Mouse (Mus musculus): Measurements from ENCODE around the gene Chchd10.

Chchd10 gene

GRCm38 (mm10) chr10:75926396-75926795 lies 6.5 kb upstream of the Chchd10 start:
- no peak for DNase-seq

GRCm38 (mm10) chr10:75930304-75930703 lies 2.6 kb upstream of the Chchd10 start:
- no peak for DNase-seq

- DNase-seq = no peak
Observed at GRCm38 (mm10) chr10:75931311-75931710, 1.6 kb upstream of the Chchd10 start.

GRCm38 (mm10) chr10:75932081-75932678 lies 750 bp upstream of the Chchd10 start:
- DNase-seq = peak; percentile 44 to 50

- no peak for DNase-seq
Observed at GRCm38 (mm10) chr10:75934991-75935390, 2.1 kb downstream of the Chchd10 start.

- peak; percentile 90 to 94 for DNase-seq
Observed at GRCm38 (mm10) chr10:75935680-75936541, 3.0 kb downstream of the Chchd10 start, which contains the start of gene Mmp11. Mmp11 (minus strand) TSS chr10:75936496.

DNA sequence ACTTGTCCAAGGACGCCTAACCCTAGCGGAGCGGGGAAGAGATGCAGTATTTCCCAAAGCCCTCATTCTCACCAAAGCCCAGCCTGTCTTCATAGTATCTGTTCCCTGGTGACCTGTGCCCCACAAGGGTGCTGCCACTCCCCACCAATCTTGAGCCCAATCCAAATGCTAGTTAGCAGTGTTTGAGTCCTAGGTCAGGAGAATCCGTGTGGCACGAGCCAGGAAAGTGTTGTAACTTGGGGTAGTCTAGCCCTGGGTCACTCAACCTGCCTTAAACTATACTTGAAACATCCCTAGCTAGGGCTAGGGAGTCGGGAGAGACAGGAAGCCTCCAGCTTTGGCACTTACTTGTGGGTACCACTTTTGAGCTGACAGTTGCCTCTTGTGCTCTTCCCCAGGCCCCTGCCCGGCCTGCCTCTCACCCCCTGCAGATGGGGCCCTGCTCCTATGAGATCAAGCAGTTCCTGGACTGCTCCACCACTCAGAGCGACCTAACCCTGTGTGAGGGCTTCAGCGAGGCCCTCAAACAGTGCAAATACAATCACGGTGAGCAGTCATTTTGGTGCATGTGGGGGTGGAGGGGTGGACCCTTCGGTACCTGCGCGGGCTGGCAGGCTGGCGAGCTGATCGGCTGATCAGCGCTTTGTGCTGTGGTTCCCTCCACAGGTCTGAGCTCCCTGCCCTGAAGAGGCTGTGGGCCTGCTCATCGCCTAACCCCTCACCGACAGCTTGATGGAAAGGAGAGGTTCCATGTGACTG lies 4.2 kb downstream of the Chchd10 start:
- DNase-seq = peak; percentile 27 to 28

GRCm38 (mm10) chr10:75937851-75938643 lies 5.1 kb downstream of the Chchd10 start:
- DNase-seq = no peak

DNA sequence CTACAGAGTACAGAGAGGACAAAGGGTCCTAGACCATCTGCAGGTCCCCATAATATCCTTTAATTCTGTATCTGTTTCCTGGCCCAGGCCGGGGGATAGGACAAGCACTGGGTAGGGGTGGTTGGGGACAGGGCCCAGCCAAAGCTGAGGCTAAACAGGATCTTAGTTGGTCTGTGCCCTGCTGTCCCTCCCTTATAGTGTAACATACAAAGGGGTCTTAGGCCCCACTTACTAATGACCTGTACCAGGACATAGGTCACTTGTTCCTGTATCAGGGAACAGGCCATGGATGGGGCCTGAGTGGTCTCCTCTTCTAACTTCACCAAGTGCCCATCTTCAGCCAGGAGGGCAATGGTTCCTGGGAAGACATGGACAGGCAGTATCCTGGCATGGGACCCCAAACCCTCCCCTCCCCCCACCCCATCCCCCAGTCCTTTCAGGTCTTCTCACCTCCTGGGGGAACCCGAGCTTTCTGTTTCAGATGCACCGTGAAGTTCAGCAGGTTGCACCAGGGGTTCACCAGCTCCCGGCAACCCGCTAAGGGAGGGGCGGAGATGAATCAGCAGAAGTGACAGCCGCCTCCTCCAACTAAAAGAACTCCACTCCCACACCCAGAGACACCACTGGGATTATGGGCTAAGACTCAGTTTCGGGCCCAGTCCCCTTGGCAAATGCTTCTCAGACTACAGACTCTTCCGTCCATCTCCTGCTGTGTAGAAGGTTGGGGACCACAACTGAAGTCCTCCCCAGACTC lies 6.7 kb downstream of the Chchd10 start:
- DNase-seq = no peak

GRCm38 (mm10) chr10:75940520-75940919 lies 7.6 kb downstream of the Chchd10 start, which contains the start of gene Gm867:
Gm867 (minus strand) TSS chr10:75940672.
- DNase-seq = no peak

DNA sequence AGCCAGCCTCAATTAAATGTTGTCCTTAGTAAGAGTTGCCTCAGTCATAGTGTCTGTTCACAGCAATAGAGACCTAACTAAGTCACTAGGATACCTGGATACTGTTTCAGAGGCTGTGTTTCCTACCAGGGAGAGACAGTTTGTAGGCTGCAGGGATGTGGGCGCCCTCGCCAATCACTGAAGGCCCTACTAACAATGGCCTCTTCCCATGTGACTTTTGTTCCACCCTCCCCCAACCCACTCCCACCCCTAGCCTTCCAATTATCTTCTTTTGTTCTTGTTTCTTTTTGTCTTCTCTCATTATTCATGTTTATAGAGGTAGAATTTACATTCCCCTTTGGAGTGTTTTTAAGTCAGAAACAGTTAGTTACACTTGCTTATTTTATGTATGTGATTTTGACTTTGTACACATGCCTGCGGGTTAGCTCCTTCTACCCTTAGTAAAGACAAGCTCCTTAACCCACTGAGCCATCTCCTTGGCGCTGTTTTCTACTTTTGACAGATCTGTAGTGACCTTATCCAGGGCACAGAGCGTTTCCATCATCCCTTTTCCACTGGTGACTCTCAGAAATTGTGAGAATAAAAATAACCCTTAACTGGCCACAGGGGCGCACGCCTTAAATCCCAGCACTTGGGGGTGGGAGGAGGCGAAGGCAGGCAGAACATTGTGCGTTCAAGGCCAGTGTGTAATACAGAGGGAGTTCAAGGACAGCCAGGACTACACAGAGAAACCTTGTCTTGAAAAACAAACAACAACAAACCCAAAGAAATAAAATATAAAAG lies 8.3 kb downstream of the Chchd10 start:
- DNase-seq = no peak

DNA sequence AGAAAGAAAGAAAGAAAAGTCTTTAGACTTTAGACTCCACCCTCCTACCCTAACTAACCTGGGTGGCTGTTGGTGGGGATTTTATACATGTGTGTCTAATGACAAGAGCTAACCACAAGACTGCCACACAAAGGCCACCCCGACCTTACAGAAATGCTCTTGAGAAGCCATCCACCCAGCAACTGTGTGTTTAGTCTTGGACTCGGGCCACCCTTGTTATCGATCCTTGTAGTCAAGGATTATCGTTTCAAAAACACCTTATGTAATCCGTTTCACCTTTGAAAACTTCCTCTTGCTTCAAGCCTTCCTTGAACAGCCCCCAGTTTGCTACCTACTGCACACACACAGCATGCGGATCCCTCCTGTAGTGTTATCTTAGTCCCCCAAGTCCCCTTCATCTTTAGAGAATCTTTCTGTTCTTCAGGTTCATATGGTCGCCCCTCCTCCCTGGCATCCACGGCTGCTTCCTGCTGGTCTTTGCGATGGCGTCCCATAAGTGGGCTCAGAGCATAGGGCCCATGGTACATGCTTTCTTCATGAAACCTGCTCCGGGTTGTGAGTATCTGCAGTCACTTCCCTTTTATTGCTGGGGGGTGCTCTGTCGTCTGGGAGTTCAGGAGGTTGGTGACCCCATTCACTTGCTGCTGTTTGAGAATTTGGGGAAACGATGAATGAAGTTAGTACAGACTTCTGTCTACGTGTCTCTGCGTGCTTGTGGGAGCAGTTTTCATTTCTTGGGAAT lies 10.0 kb downstream of the Chchd10 start, which contains the start of gene Vpreb3:
Vpreb3 (plus strand) TSS at position 322 of the 742 bp plus-strand sequence.
- no peak for DNase-seq

- DNase-seq = no peak
Observed at GRCm38 (mm10) chr10:75944066-75944772, 11.3 kb downstream of the Chchd10 start.

DNA sequence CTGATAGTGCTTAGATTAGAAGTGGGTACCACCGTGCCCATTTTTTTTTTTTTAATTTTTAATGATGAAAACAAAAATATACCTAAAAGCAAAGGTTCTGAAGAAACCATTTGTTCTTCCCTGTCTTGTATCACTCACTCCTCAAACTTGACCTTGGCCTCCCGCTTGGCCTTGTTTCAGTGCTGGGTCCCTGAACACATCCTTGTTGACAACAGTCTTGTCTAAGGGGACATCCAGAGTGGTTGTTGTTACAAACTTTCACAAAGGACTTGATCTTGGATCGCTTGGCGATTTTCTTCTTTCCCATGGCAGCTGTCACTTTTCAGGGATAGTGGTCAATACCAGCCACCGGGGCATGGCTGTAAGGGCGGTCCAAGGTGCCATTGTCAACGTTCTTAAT lies 12.3 kb downstream of the Chchd10 start:
- DNase-seq = no peak

DNA sequence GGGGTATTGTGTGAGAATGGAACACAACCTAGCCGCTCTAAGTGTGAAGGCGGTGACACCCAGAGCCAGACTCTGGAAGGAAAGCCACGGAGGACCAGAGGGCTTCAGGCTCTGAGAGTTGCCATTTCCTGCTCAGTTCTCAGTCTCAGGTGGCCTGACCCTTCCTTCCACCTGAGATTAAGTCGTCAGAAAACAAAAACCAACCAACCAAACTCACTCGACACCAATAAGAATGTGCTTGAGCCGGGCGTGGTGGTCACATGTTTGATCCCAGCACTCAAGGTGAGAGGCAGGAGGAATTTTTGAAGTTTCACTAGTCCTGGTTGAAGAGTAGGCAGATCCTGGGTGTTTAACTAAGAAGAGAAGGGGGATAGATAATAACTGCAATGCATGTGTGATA lies 13.0 kb downstream of the Chchd10 start:
- no peak for DNase-seq

DNA sequence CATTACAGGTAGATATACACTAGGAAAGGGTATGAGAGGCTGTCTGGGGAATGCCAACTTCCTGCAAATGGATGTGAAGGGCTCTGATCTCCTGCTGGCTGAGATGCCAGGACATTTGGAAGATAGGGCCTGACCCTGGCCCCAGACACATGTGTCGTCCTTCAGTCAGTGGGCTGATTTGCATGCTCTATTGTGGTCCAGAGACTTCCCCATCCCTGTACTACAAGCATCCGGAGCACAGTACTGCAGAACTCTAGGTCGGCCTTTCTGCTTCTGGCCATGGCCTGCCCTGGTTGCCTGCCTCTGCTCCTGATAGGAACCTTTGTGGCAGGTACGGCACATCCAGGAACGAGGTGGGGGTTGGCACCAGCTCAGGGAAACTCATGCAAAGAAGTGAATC lies 15.1 kb downstream of the Chchd10 start:
- DNase-seq = no peak

- DNase-seq = no peak
Observed at GRCm38 (mm10) chr10:75949053-75950045, 16.4 kb downstream of the Chchd10 start.

DNA sequence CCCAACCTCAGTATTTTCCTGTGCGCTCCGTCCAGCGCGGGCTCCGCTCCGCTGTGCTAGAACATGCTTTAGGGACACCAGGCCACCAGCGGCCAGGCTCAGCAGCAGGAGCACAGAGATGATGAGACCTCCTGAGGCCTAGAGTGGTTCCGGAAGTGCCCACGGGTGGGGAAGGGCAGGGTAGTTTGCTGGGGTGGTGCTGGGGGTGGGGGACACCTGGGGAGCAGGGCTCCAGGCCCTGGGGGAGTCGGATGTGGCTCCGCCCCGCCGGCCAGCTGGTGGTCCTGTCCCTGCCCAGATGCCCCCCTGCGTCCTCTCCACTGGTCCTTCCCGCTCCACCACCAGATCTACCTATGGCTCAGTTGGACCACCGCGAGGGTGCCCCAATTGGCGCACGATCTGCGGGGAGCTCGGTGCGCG lies 17.9 kb downstream of the Chchd10 start:
- peak; percentile 41 to 48 for DNase-seq

Data from cerebellum, postnatal 25 days (tissue).